Mouse (Mus musculus) kidney, embryonic 16.5 days (tissue): ENCODE results near the gene Rnf167. TPM values are rescaled to one million over a fixed set of nuclear protein-coding genes. Genes with fewer than 3 reads are reported as not detected.
A peak's percentile ranks its signal among the peaks of the same experiment; 100 is the strongest.

Experiments used
- ATAC-seq: fragments of 200-750 bp; cut with Nextera tagmentation; 2 replicates; pipeline ENCODE4 v1.8.0; 2017; ENCODE audit warnings: moderate TSS enrichment; ENCODE audit not compliant: low FRiP score, low TSS enrichment
- H3K27ac ChIP-seq: fragments of 300-500 bp; sonication (generic); 2 replicates; pipeline ENCODE4 v1.5.1; 2014; ENCODE audit warnings: low read length
- H3K27me3 ChIP-seq: fragments of 300-500 bp; sonication (generic); 2 replicates; pipeline ENCODE4 v1.6.1; 2014; ENCODE audit warnings: low read length, control low read depth, mixed read lengths; ENCODE audit not compliant: insufficient read depth
- H3K36me3 ChIP-seq: fragments of 300-500 bp; sonication (generic); 2 replicates; pipeline ENCODE4 v1.6.1; 2014; ENCODE audit warnings: low read length, control low read depth, mixed read lengths; ENCODE audit not compliant: insufficient read depth
- H3K4me1 ChIP-seq: fragments of 300-500 bp; sonication (generic); 2 replicates; pipeline ENCODE4 v1.6.1; 2014; ENCODE audit warnings: low read length, control low read depth, mixed read lengths; ENCODE audit not compliant: insufficient read depth
- H3K4me2 ChIP-seq: fragments of 300-500 bp; sonication (generic); replicated peaks from 2 replicates; pipeline ENCODE4 v1.6.1; 2014; ENCODE audit warnings: low read depth, low read length
- H3K4me3 ChIP-seq: fragments of 300-500 bp; sonication (generic); 2 replicates; pipeline ENCODE4 v1.5.1; 2014; ENCODE audit warnings: mild to moderate bottlenecking, low read length
- H3K9ac ChIP-seq: fragments of 300-500 bp; sonication (generic); replicated peaks from 2 replicates; pipeline ENCODE4 v1.6.1; 2014; ENCODE audit warnings: low read length
- H3K9me3 ChIP-seq: fragments of 300-500 bp; sonication (generic); 2 replicates; pipeline ENCODE4 v1.6.1; 2016; ENCODE audit warnings: low read length, control low read depth
- WGBS: fragments of 180-500 bp; shearing (Covaris S2); extraction: QIAGEN DNeasy Blood & Tissue Kit; methylation state at CpG from one replicate; pipeline ENCODE4 v1.1.7; 2014; 5-methylcytosine and 5-hydroxymethylcytosine counted together
- polyA plus RNA-seq: library from polyadenylated mRNA; unstranded; fragments of >200 nt; fragmentation: Nextera tagmentation; extraction: Ambion mirVana; gene quantifications from 2 replicates; pipeline ENCODE4 v1.2.1, GENCODE M21; 2015

The Rnf167 gene
- polyA plus RNA-seq, 1 experiment from 2014 or later: 130 TPM

DNA sequence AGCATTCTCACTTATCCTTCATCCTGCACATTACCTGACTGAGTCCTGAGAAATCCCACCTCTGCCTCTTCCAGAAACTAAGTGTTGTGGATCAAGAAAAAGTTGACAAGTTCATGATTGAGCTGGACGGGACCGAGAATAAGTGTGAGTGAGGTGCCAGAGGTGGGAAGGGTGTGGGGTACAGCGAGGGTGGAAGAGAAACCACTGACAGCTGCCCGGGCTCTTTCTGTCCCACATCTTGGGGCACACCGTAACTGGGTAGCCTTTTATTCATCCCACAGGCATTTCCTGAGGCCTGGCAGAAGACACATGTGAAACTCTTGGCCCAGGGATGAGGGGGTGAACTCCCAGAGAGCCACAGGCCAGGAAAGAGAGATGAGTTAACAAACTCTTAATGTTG, 11.5 kb downstream of the Rnf167 start:
- Histone ChIP-seq H3K9me3 (no peaks in the 10 kb centered on the region), H3K4me2 (no peak overlapping the region), H3K36me3 (peaks cover 22% of the 10 kb centered on the region), H3K27ac (no peak overlapping the region), H3K9ac (no peak overlapping the region), H3K27me3 (no peaks in the 10 kb centered on the region), H3K4me3 (no peak overlapping the region), H3K4me1 (peaks cover 26% of the 10 kb centered on the region)
- WGBS: 79% methylated on average over 5 of the region's 5 CpGs
- no peak for ATAC-seq

DNA sequence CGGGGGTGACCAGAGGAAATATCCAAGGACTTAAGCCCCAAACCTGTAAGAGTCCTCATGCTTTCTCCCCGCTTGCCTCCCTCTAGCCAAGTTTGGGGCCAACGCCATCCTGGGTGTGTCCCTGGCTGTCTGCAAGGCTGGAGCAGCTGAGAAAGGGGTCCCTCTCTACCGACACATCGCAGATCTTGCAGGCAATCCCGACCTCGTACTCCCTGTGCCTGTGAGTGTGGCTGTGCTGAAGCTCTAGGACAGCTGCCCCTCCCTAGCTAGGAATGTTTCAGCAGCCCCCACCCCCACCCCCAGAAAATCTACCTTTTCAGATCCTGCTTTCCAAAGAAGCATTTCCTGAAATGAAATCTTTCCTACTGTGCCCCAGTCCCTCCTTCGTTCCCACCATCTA, 11.9 kb downstream of the Rnf167 start:
- whole genome bisulfite sequencing: 72% methylated on average over 8 of the region's 8 CpGs
- ATAC-seq: no peak
- H3K4me1 ChIP-seq: peaks cover 26% of the 10 kb centered on the region
- H3K4me2 ChIP-seq: no peak overlapping the region
- H3K4me3 ChIP-seq: no peak overlapping the region
- peaks cover 26% of the 10 kb centered on the region for H3K36me3 ChIP-seq
- no peaks in the 10 kb centered on the region for H3K27me3 ChIP-seq
- no peak overlapping the region for H3K27ac ChIP-seq
- no peaks in the 10 kb centered on the region for H3K9me3 ChIP-seq
- no peak overlapping the region for H3K9ac ChIP-seq

DNA sequence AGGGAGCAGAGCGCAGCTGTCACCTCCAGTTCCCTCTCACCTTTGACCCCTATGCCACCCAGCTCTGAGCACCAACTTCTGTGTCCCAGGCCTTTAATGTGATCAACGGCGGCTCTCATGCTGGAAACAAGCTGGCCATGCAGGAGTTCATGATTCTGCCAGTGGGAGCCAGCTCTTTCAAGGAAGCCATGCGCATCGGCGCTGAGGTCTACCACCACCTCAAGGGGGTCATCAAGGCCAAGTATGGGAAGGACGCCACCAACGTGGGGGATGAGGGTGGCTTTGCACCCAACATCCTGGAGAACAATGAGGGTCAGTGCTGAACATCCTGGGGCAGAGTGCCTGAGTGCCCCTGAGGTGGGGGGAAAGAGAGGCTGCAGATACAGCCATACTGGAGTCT, 13.5 kb downstream of the Rnf167 start:
- ATAC-seq: no peak
- Histone ChIP-seq H3K4me3 (no peak overlapping the region), H3K9ac (no peak overlapping the region), H3K4me2 (no peak overlapping the region), H3K9me3 (no peaks in the 10 kb centered on the region), H3K27ac (no peak overlapping the region), H3K27me3 (no peaks in the 10 kb centered on the region), H3K36me3 (peaks cover 40% of the 10 kb centered on the region), H3K4me1 (peaks cover 25% of the 10 kb centered on the region)
- 81% methylated on average over 8 of the region's 8 CpGs for WGBS

DNA sequence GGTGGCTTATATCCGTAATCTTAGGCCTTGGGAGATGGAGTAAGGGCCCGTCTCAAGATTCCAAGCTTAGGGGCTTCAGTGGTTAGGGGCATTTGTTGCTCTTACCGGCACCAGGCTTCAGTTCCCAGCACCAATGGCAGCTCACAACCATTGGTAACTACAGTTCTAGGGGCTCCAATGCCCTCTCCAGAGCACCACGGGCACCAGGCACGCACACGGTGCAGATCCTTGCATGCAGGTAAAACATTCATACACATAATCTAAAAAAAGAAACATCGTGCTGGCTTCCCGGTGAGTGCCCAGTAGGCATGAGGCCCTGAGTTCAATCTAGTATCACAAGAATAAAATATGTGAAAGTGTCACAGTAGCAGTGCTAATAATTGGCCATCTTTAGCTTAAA, 16.1 kb downstream of the Rnf167 start:
- Histone ChIP-seq H3K9ac (no peak overlapping the region), H3K27me3 (no peaks in the 10 kb centered on the region), H3K27ac (no peak overlapping the region), H3K36me3 (peaks cover 49% of the 10 kb centered on the region), H3K4me3 (no peak overlapping the region), H3K4me2 (no peak overlapping the region), H3K9me3 (no peaks in the 10 kb centered on the region), H3K4me1 (peaks cover 12% of the 10 kb centered on the region)
- no peak for ATAC-seq
- 93% methylated on average over 8 of the region's 8 CpGs for WGBS

DNA sequence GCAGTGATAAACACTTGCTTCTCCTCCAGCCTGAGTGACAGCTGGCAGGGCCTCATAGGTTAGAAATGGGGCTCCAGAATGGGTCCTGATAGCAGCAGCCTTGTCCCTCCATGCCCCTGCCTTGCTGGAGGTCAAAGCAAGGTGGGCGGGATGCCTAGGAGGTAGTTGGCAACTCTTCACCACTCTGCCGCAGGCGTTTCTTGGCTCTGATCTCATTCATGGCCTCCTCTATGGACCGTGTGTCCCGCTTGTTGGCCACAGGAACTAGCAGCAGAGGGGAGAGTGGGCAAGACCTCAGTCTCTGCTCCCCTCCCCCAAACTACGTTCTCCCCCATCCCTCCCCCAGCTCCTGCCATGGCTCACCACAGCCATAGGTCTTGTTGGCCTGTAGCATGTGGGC, 16.9 kb downstream of the Rnf167 start:
- Histone ChIP-seq H3K27ac (no peak overlapping the region), H3K4me3 (no peak overlapping the region), H3K9ac (no peak overlapping the region), H3K36me3 (peaks cover 49% of the 10 kb centered on the region), H3K27me3 (no peaks in the 10 kb centered on the region), H3K9me3 (no peaks in the 10 kb centered on the region), H3K4me1 (peaks cover 14% of the 10 kb centered on the region), H3K4me2 (no peak overlapping the region)
- no peak for ATAC-seq
- WGBS: 94% methylated on average over 6 of the region's 6 CpGs

DNA sequence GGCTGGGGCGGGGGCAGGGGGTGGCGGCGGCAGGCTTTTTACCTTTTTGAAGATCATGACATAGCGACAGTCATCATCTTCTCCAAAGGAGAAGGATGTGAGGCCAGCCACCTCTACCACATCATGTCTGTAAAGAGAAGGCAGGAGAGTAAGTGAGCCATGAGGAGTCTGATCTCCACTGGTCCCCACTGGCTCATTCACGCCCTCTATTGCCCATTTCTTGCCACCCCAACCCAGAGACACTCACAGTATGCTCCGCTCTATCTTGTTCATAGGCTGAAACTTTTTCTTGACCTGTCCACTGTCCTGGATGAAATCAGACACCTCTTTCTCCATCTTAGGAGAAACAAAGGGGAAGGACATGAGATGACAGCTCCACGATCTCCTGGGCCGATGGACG, 17.7 kb downstream of the Rnf167 start:
- no peak overlapping the region for H3K9ac ChIP-seq

DNA sequence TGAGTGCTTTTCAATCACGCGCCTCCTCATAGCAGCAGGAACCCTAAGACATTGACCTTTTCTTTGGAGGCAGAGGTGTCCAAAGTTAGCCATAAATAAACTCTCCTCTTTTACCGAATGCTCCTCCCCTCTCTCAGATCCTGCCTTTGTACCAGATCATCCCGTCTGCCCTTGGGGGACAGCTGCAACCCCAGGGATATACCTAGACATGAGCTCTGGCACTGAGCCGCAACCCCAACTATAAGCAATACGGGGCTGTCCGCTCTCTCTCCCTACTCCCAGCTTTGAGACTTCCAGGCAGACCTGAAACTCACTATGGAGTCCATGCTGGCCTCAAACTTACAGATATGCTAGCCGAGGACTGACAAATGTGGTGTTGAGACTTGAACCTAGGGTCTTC, 19.7 kb downstream of the Rnf167 start:
- Histone ChIP-seq H3K4me1 (peaks cover 24% of the 10 kb centered on the region), H3K36me3 (peaks cover 42% of the 10 kb centered on the region), H3K4me3 (no peak overlapping the region), H3K9me3 (no peaks in the 10 kb centered on the region), H3K9ac (no peak overlapping the region), H3K27me3 (no peaks in the 10 kb centered on the region), H3K4me2 (no peak overlapping the region), H3K27ac (no peak overlapping the region)
- no peak for ATAC-seq
- WGBS: 94% methylated on average over 8 of the region's 8 CpGs

More for the DNA sequence above, 17.7 kb downstream of the Rnf167 start:
- H3K4me3 ChIP-seq: no peak overlapping the region
- no peaks in the 10 kb centered on the region for H3K27me3 ChIP-seq
- 85% methylated on average over 9 of the region's 9 CpGs for WGBS
- ATAC-seq: no peak
- H3K36me3 ChIP-seq: peaks cover 49% of the 10 kb centered on the region
- H3K27ac ChIP-seq: no peak overlapping the region
- no peak overlapping the region for H3K4me2 ChIP-seq
- H3K9me3 ChIP-seq: no peaks in the 10 kb centered on the region
- peaks cover 14% of the 10 kb centered on the region for H3K4me1 ChIP-seq

DNA sequence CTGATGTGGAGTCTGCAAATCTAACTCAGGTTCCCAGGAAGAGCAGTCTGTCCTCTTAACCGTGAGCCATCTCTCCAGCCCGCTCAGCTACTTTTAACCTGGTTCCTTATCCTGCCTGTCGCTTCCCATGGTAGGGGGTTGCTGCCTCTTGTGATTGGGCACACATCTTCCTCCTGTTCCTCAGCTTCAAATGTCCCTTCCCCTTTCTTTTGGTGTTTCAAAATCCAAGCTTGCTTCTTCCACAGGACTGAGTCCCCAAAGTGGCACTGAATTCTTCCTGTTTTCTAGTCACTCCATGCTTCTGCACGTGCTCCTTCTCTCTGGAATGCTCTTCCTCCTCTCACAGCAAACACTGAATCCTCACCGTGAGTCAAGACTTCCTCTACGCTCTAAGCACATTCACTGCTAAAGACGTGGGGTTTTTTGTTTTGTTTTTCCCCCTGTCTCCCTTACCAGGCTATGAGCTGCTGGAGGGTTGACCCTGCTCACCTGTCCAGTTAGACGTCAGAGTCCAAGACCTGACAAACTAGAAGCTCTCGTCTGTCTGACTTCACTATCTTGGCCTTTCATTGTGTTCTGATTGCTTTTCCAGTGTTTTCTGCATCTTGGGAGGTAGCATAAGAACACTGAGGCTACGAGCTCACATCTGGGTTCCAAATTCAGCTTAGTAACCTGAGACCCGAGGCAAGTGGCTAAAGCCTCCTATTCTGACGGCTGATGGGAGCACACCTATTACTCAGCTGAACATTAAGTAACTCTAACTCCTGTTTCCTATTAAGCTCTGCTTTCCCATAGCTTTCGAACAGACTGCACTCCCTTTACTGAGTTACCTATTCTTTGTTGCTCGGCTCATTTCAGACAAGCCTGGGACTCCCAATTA, 20.5 kb downstream of the Rnf167 start:
- Histone ChIP-seq H3K36me3 (peaks cover 35% of the 10 kb centered on the region), H3K4me2 (peak overlapping the region; percentile 89), H3K4me3 (peak overlapping the region; percentile 75), H3K4me1 (peaks cover 24% of the 10 kb centered on the region), H3K9me3 (no peaks in the 10 kb centered on the region), H3K27me3 (no peaks in the 10 kb centered on the region), H3K27ac (peak overlapping the region; percentile 99), H3K9ac (peak overlapping the region; percentile 72; the same call in 1 of the 2 replicates)
- no peak for ATAC-seq
- WGBS: 56% methylated on average over 14 of the region's 14 CpGs

DNA sequence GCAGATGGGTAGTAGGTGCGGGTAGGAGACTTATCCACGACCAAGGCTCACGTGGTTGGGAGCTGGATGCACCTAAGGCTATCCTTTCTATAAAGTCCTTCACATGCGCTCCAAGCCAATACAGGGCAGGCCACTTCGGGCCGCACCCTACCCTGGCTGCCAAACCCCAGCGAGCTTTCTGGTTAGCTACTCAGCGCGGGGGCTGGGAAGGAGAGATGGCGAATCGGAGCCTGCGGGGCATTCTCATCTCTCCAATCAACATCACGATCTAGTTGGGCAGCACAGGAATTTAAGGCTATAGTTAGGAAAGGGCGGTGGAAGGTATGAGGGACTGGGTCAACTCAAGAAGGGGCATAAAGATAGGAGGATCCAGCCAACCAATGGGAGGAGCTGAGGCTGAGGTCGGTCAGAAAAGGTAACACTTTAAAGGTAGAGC, 21.3 kb downstream of the Rnf167 start:
- peak overlapping the region; percentile 89 for H3K4me2 ChIP-seq
- H3K4me3 ChIP-seq: peak overlapping the region; percentile 75
- no peaks in the 10 kb centered on the region for H3K9me3 ChIP-seq
- peaks cover 24% of the 10 kb centered on the region for H3K4me1 ChIP-seq
- WGBS: under 1% methylated on average over 15 of the region's 15 CpGs
- peak overlapping the region; percentile 99 for H3K27ac ChIP-seq
- H3K9ac ChIP-seq: peak overlapping the region; percentile 72
- H3K27me3 ChIP-seq: no peaks in the 10 kb centered on the region
- peak; percentile 63; the same call in 1 of the 2 replicates for ATAC-seq
- H3K36me3 ChIP-seq: peaks cover 27% of the 10 kb centered on the region

DNA sequence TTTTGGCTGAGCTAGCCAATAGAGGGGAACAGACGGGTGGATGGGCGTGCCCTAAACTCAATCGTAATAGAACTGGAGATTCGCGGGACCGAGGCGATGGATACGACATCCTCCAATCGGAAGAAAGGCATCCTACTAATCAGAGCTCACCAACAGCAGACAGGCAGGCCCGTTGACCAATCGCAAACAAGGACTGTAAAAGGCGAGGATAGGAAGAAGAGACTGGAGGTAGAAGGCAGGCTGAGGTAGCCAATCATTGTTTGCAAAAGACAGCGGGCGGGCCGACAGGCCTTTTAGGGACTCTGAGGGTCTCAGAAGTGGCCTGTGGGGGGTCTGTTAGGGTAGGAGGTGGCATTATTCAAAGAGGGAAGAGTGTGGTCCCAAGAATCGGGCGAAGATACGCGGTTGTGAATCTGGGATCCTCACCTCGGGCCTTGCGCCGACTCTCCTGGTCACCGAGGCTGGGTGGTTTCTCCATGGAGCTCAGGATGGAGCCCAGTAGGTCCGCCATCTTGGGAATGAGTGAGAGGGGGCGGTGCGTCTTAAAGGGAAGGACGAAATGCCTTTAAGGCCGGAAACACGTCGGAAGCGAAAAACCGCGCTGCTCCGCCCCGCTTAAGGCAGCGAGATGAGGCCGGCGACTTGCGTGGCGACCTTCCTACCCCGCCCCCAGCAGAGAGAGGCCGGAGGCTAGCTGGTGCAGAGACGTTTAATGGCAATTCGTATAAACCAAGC, 21.9 kb downstream of the Rnf167 start, which contains the start of gene Spag7:
TSS of gene Spag7 (minus strand) at position 646 of the 735 bp plus-strand sequence.
- H3K27me3 ChIP-seq: no peaks in the 10 kb centered on the region
- H3K36me3 ChIP-seq: peaks cover 26% of the 10 kb centered on the region
- H3K4me1 ChIP-seq: peaks cover 24% of the 10 kb centered on the region
- peak within 1 kb of the TSS; percentile 75 for H3K4me3 ChIP-seq
- WGBS: under 1% methylated on average over 44 of the region's 44 CpGs
- peak within 1 kb of the TSS; percentile 99 for H3K27ac ChIP-seq
- H3K9me3 ChIP-seq: no peaks in the 10 kb centered on the region
- H3K9ac ChIP-seq: peak within 1 kb of the TSS; percentile 91
- peak; percentile 97 for ATAC-seq
- H3K4me2 ChIP-seq: peak within 1 kb of the TSS; percentile 89
